Mouse (Mus musculus): ENCODE measurements around the gene Mcm3. TPM values are rescaled to one million over a fixed set of nuclear protein-coding genes. Genes with fewer than 3 reads are reported as not detected.

Mcm3 gene
- polyA plus RNA-seq, 1 experiment from 2014 or later = 114 TPM

DNA sequence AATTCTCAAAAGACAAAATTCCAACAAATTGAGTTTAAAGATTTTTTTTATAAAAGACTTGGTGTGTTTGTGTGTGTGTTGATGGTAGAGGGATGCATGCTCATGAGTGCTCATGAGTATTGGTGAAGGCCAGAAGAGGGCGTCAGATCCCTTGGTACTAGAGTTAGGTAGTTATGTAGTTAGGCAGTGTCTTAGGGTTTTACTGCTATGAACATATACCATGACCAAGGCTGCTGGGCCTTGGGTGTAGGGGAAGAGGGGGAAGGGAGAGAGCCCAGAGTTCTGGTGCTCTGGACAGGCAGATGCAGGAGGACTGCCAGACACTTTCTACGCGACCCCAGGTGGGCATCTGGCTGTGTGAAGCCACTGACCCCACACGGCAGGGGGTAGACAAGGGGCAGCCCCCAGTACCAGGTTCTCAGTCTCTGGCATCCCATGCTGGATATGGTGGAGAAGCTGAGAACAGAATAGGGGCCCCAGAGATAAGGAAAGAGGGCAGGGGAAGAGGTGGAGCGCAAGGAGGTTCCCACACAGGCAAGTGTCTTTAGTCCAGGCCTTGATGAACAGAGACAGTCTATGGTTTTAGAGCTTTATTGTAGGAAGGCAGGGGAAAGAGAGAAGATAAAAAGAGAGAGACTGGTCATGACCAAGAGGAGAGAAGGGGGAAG is 12.5 kb upstream of the Mcm3 start:
- no peak for ATAC-seq (ENCODE audit: insufficient number of reproducible peaks, low FRiP score)
- WGBS = 55% methylated on average over 5 of the region's 5 CpGs
- H3K9ac ChIP-seq = no peak overlapping the region
- H3K9me3 ChIP-seq (replicated peaks) = no peaks in the 10 kb centered on the region
- H3K4me2 ChIP-seq = no peak overlapping the region
- no peaks in the 10 kb centered on the region for H3K4me1 ChIP-seq (replicated peaks)
- no peaks in the 10 kb centered on the region for H3K27me3 ChIP-seq (replicated peaks)
- H3K4me3 ChIP-seq = no peak overlapping the region
- H3K36me3 ChIP-seq = no peaks in the 10 kb centered on the region
- H3K27ac ChIP-seq (ENCODE audit: poor library complexity, severe bottlenecking) = no peak overlapping the region

GRCm38 (mm10) chr1:20830546-20830945 is 10.4 kb upstream of the Mcm3 start:
- Histone ChIP-seq H3K4me3 (no peak overlapping the region), H3K4me2 (no peak overlapping the region), H3K27ac (ENCODE audit: poor library complexity, severe bottlenecking) (no peak overlapping the region), H3K9ac (no peak overlapping the region), H3K36me3 (no peaks in the 10 kb centered on the region), H3K4me1 (replicated peaks) (no peaks in the 10 kb centered on the region), H3K9me3 (replicated peaks) (no peaks in the 10 kb centered on the region), H3K27me3 (replicated peaks) (no peaks in the 10 kb centered on the region)
- no peak for ATAC-seq (ENCODE audit: insufficient number of reproducible peaks, low FRiP score)
- WGBS = 63% methylated on average over 1 of the region's 1 CpGs

DNA sequence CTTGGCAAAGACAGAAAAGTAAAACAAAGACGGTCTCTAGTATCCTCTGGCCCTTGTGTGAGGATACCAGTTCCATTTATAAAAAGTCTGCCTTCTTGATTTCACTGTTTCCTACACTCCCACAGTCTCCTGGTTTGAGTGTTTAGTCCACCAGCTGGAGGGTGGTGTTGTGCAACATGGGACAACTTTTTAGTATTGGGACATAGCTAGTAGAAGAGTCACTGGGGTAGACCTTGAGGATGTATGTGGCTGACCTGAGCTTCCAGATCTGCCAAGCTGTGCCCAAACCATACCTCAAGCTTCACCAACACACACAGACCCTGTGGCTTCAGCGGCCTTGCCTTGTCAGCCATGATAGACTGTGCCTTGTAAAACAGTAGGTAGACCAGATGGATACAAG is 7.9 kb upstream of the Mcm3 start:
- H3K9ac ChIP-seq = no peak overlapping the region
- no peak for ATAC-seq (ENCODE audit: insufficient number of reproducible peaks, low FRiP score)
- no peaks in the 10 kb centered on the region for H3K4me1 ChIP-seq (replicated peaks)
- H3K4me3 ChIP-seq = no peak overlapping the region
- no peak overlapping the region for H3K4me2 ChIP-seq
- H3K27ac ChIP-seq (ENCODE audit: poor library complexity, severe bottlenecking) = no peak overlapping the region
- H3K36me3 ChIP-seq = no peaks in the 10 kb centered on the region
- H3K27me3 ChIP-seq (replicated peaks) = no peaks in the 10 kb centered on the region
- WGBS = 75% methylated on average over 2 of the region's 2 CpGs
- no peaks in the 10 kb centered on the region for H3K9me3 ChIP-seq (replicated peaks)

DNA sequence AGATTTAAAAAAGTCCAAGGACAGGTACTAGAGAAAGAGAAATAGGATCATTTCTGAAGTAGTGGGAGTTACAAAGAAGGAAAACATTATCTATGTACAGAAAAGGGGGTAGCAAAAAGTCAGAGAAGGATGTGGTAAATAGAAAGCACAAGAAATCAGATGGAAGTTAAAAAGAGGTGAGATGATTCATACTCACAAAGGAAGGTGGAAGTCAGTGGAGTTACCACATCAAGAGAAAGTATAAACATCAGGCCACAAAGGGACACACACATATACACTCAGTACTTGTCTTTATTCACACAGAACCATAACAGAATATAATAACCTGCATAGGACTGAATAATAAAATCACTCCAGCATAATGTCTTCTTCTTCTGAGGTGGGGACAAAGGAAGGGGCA is 4.9 kb upstream of the Mcm3 start:
- H3K4me2 ChIP-seq = no peak overlapping the region
- ATAC-seq (ENCODE audit: insufficient number of reproducible peaks, low FRiP score) = no peak
- H3K27ac ChIP-seq (ENCODE audit: poor library complexity, severe bottlenecking) = no peak overlapping the region
- no peak overlapping the region for H3K9ac ChIP-seq
- no peaks in the 10 kb centered on the region for H3K9me3 ChIP-seq (replicated peaks)
- H3K36me3 ChIP-seq = no peaks in the 10 kb centered on the region
- no peak overlapping the region for H3K4me3 ChIP-seq
- H3K27me3 ChIP-seq (replicated peaks) = no peaks in the 10 kb centered on the region
- no peaks in the 10 kb centered on the region for H3K4me1 ChIP-seq (replicated peaks)

- Histone ChIP-seq H3K9ac (no peak overlapping the region), H3K36me3 (no peaks in the 10 kb centered on the region), H3K4me3 (no peak overlapping the region), H3K4me2 (no peak overlapping the region), H3K27ac (ENCODE audit: poor library complexity, severe bottlenecking) (no peak overlapping the region), H3K4me1 (replicated peaks) (no peaks in the 10 kb centered on the region), H3K9me3 (replicated peaks) (no peaks in the 10 kb centered on the region), H3K27me3 (replicated peaks) (no peaks in the 10 kb centered on the region)
- no peak for ATAC-seq (ENCODE audit: insufficient number of reproducible peaks, low FRiP score)
- WGBS = 68% methylated on average over 2 of the region's 2 CpGs
Observed at GRCm38 (mm10) chr1:20823906-20824305, 3.8 kb upstream of the Mcm3 start.

DNA sequence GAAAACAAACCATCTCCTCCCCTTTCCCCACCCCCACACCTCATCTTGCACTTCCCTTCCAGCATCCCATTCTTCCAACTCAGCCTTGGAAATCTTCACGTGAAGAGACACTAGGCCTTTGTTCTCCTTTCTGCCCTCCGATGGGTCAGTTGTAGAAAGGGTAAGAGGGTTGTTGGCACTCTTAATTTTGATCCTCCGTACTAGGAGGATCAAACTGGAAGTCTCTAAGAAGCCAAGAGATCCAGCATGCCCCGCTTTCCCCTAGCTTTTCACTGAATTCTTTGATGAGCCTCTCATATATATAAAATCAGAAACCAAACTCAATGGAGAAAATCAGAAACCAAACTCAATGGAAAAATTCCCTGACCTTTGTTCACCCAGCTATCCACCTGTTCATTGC is 3.4 kb upstream of the Mcm3 start:
- Histone ChIP-seq H3K9me3 (replicated peaks) (no peaks in the 10 kb centered on the region), H3K27ac (ENCODE audit: poor library complexity, severe bottlenecking) (no peak overlapping the region), H3K4me3 (no peak overlapping the region), H3K4me2 (no peak overlapping the region), H3K9ac (no peak overlapping the region), H3K36me3 (no peaks in the 10 kb centered on the region), H3K27me3 (replicated peaks) (no peaks in the 10 kb centered on the region), H3K4me1 (replicated peaks) (peaks cover 3% of the 10 kb centered on the region)
- WGBS = 57% methylated on average over 4 of the region's 4 CpGs
- ATAC-seq (ENCODE audit: insufficient number of reproducible peaks, low FRiP score) = no peak

DNA sequence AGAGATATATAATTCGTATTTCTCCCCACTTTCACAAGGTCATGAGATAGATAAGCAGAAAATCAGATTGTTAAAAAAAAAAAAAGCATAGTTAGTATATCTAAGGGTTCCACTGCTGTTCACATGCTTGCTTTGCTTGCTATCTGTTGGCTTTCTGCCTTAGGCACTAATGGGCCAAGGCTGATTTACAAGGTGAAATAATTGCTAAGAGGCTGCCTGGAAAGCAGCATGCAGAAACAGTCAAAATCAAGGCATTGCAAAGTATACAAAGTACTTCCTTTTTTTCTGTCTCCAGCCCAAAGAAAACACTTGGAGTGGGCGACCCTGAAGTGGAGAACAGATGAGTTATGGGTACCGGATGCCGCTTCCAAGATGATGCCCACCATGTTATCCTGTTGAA is 847 bp upstream of the Mcm3 start:
- 71% methylated on average over 4 of the region's 4 CpGs for WGBS

DNA sequence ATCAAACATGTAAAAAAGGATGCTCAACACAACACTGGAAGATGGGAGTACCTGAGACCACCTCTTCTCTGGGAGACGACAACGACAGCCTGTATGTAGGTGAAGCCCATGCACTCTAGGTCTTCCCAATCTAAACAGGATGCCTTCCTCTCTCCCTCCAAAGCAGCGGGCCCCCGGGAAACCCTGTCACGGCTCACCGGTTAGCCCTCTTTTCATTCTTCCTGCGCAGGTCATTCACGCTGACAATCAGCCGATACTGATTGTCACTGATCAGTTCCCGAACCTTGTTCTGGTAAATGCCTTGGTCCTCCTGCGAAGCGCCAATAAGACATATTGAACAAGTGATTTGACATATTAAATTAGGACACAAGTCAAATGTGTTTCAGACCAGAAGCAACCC is 2.5 kb downstream of the Mcm3 start:
- no peak for ATAC-seq (ENCODE audit: insufficient number of reproducible peaks, low FRiP score)
- H3K27me3 ChIP-seq (replicated peaks) = no peaks in the 10 kb centered on the region

More for the DNA sequence above, 847 bp upstream of the Mcm3 start:
- H3K27me3 ChIP-seq (replicated peaks) = no peaks in the 10 kb centered on the region
- H3K9me3 ChIP-seq (replicated peaks) = no peaks in the 10 kb centered on the region
- H3K4me1 ChIP-seq (replicated peaks) = peaks cover 8% of the 10 kb centered on the region
- ATAC-seq (ENCODE audit: insufficient number of reproducible peaks, low FRiP score) = no peak
- H3K36me3 ChIP-seq = peaks cover 18% of the 10 kb centered on the region
- H3K27ac ChIP-seq (ENCODE audit: poor library complexity, severe bottlenecking) = no peak overlapping the region
- no peak overlapping the region for H3K4me2 ChIP-seq
- no peak overlapping the region for H3K4me3 ChIP-seq
- no peak overlapping the region for H3K9ac ChIP-seq

DNA sequence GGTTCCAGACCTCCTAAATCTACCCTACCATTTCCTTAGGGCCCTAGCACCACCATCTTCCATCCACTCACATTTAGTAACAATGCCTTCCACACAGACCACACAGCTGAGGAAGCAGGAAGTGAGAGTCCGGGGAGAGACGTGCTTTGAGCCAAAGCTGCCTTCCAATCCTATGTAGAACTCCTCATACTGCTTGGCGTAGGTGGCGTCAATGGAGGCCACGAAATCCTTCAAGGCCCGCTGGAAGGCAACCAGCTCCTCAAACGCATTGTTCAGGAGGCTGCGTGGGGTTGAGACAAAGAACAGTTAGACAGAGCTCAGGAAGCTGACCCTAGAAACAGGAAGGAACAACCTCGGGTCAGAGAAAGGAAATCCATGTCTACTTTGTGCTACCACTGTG is 2.9 kb downstream of the Mcm3 start:
- no peak overlapping the region for H3K27ac ChIP-seq (ENCODE audit: poor library complexity, severe bottlenecking)
- no peaks in the 10 kb centered on the region for H3K9me3 ChIP-seq (replicated peaks)
- 82% methylated on average over 9 of the region's 9 CpGs for WGBS
- H3K4me1 ChIP-seq (replicated peaks) = peaks cover 8% of the 10 kb centered on the region
- peaks cover 56% of the 10 kb centered on the region for H3K36me3 ChIP-seq
- no peak overlapping the region for H3K9ac ChIP-seq
- H3K4me2 ChIP-seq = no peak overlapping the region
- no peaks in the 10 kb centered on the region for H3K27me3 ChIP-seq (replicated peaks)
- H3K4me3 ChIP-seq = no peak overlapping the region
- ATAC-seq (ENCODE audit: insufficient number of reproducible peaks, low FRiP score) = no peak

More for the DNA sequence above, 2.5 kb downstream of the Mcm3 start:
- Histone ChIP-seq H3K4me3 (no peak overlapping the region), H3K27ac (ENCODE audit: poor library complexity, severe bottlenecking) (no peak overlapping the region), H3K9ac (no peak overlapping the region), H3K9me3 (replicated peaks) (no peaks in the 10 kb centered on the region), H3K4me1 (replicated peaks) (peaks cover 8% of the 10 kb centered on the region), H3K4me2 (0 out of 2 replicates have a peak overlapping the region, but pooled peaks have one; percentile 54), H3K36me3 (peaks cover 51% of the 10 kb centered on the region)
- WGBS = 78% methylated on average over 12 of the region's 12 CpGs

DNA sequence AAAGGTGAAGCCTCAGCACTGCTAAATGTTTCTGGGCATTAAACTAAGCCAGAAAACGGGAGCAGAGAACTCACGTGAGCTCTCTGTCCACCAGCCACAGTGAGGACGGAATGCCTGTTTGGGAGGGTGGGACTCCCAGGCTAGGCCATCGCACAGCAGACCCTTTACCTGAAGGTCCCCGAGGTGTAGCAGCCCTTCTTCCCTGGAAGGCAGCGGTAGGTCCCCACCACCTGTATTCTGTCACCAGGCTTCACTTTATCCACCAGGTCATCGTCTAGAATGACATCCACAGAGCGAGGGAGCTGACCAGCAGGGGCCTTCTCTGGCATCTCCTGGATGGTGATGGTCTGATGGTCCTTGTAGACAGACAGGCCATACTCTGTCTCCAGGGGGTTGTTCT is 5.6 kb downstream of the Mcm3 start:
- no peak overlapping the region for H3K9ac ChIP-seq
- H3K9me3 ChIP-seq (replicated peaks) = no peaks in the 10 kb centered on the region
- no peak overlapping the region for H3K4me2 ChIP-seq
- H3K27ac ChIP-seq (ENCODE audit: poor library complexity, severe bottlenecking) = no peak overlapping the region
- peaks cover 82% of the 10 kb centered on the region for H3K36me3 ChIP-seq
- H3K27me3 ChIP-seq (replicated peaks) = no peaks in the 10 kb centered on the region
- H3K4me3 ChIP-seq = no peak overlapping the region
- no peak for ATAC-seq (ENCODE audit: insufficient number of reproducible peaks, low FRiP score)
- H3K4me1 ChIP-seq (replicated peaks) = peaks cover 8% of the 10 kb centered on the region
- 87% methylated on average over 8 of the region's 8 CpGs for WGBS

GRCm38 (mm10) chr1:20804526-20804925 is 15.6 kb downstream of the Mcm3 start:
- WGBS = 94% methylated on average over 10 of the region's 10 CpGs
- ATAC-seq (ENCODE audit: insufficient number of reproducible peaks, low FRiP score) = no peak

More at GRCm38 (mm10) chr1:20804526-20804925, 15.6 kb downstream of the Mcm3 start:
- no peak overlapping the region for H3K4me3 ChIP-seq
- no peak overlapping the region for H3K27ac ChIP-seq (ENCODE audit: poor library complexity, severe bottlenecking)
- H3K36me3 ChIP-seq = peaks cover 96% of the 10 kb centered on the region
- H3K9me3 ChIP-seq (replicated peaks) = no peaks in the 10 kb centered on the region
- H3K9ac ChIP-seq = no peak overlapping the region
- H3K4me2 ChIP-seq = no peak overlapping the region
- no peaks in the 10 kb centered on the region for H3K27me3 ChIP-seq (replicated peaks)
- H3K4me1 ChIP-seq (replicated peaks) = no peaks in the 10 kb centered on the region
